Mouse (Mus musculus): ENCODE results near the gene Herc1. TPM values are rescaled to one million over a fixed set of nuclear protein-coding genes. Genes with fewer than 3 reads are reported as not detected.

Gene Herc1
- 27.3 and 30.6 TPM in 2 replicates for polyA plus RNA-seq (2015; fragmentation: Nextera tagmentation; extraction: Ambion mirVana)

DNA sequence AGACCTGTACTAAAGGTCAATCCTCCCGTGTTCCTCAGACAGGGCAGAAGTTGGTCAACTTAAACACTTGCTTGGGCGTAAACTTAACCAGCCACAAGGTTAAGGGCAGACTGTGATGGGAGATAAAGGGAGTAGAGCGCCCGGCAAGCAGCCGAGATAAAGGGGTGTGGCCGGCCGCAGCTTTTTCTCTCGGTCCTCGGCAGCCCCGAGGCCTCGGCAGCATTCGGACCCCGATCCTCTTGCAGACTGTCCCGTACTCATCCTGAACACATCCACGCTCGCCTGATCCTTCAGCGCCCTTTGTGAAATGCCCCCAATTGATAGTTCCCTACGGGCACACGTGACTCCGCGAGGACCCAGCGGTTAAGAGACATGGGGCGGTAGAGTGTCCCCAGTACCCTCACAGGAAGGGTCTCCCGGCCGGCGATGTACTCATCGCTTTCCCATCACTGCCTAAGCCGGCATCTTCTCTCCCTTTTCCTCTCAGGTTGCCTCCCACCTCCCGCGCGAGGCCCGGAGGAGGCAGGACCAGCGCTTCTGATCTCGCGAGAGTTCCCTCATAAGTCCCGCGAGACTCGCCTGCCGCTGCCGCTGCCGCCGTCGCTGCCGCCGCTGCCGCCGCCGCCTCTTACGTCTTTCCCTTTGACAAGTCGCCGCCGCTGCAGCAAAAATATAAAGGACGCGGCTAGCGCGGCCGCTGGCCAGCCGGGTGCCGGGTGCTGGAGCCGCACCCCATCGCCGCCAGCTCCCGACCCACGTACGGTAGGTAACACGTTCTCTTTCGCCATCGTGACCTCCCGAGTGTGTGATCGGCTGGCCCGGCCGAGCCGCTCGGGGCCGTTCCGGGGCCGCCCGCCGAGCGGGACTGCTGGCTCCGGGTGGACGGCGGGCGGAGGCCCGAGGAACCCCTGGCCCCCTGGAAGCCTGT is at the start of gene Herc1:
Gene Herc1 (plus strand): TSS at position 591 of the 928 bp plus-strand sequence.
- Histone ChIP-seq H3K4me2 (peak within 1 kb of the TSS; percentile 86), H3K9me3 (replicated peaks) (no peaks in the 10 kb centered on the region), H3K4me3 (replicated peaks) (peak within 1 kb of the TSS; percentile 95), H3K36me3 (replicated peaks) (peaks cover 6% of the 10 kb centered on the region), H3K27me3 (no peaks in the 10 kb centered on the region), H3K27ac (replicated peaks) (peak within 1 kb of the TSS; percentile 99), H3K4me1 (replicated peaks) (peaks cover 58% of the 10 kb centered on the region), H3K9ac (peak within 1 kb of the TSS; percentile 99)
- under 1% methylated on average over 85 of the region's 85 CpGs for WGBS (ENCODE audit: insufficient replicate concordance)
- peak; percentile 90 for ATAC-seq (ENCODE audit: insufficient read depth)

GRCm38 (mm10) chr9:66304320-66305090 is 45.7 kb upstream of the Herc1 start:
- peak; percentile 25; the same call in 1 of the 2 replicates for ATAC-seq (ENCODE audit: insufficient read depth)

GRCm38 (mm10) chr9:66305121-66306112 is 44.8 kb upstream of the Herc1 start:
- H3K9me3 ChIP-seq (replicated peaks): no peaks in the 10 kb centered on the region
- H3K27ac ChIP-seq (replicated peaks): no peak overlapping the region
- no peak for ATAC-seq (ENCODE audit: insufficient read depth)
- peak overlapping the region; percentile 68 for H3K4me2 ChIP-seq
- peak overlapping the region; percentile 31; the same call in 1 of the 2 replicates for H3K9ac ChIP-seq
- H3K4me1 ChIP-seq (replicated peaks): peaks cover 18% of the 10 kb centered on the region
- H3K27me3 ChIP-seq: no peaks in the 10 kb centered on the region
- peak overlapping the region; percentile 50 for H3K4me3 ChIP-seq (replicated peaks)
- no peaks in the 10 kb centered on the region for H3K36me3 ChIP-seq (replicated peaks)
- 39% methylated on average over 25 of the region's 25 CpGs for WGBS (ENCODE audit: insufficient replicate concordance)

More at GRCm38 (mm10) chr9:66304320-66305090, 45.7 kb upstream of the Herc1 start:
- Histone ChIP-seq H3K4me2 (peak overlapping the region; percentile 68), H3K9ac (no peak overlapping the region), H3K4me1 (replicated peaks) (peaks cover 18% of the 10 kb centered on the region), H3K36me3 (replicated peaks) (no peaks in the 10 kb centered on the region), H3K4me3 (replicated peaks) (peak overlapping the region; percentile 50; the same call in 1 of the 2 replicates), H3K27me3 (no peaks in the 10 kb centered on the region), H3K9me3 (replicated peaks) (no peaks in the 10 kb centered on the region), H3K27ac (replicated peaks) (no peak overlapping the region)
- WGBS (ENCODE audit: insufficient replicate concordance): 71% methylated on average over 3 of the region's 3 CpGs

- 58% methylated on average over 3 of the region's 3 CpGs for WGBS (ENCODE audit: insufficient replicate concordance)
- Histone ChIP-seq H3K4me3 (replicated peaks) (no peak overlapping the region), H3K4me1 (replicated peaks) (peaks cover 18% of the 10 kb centered on the region), H3K4me2 (no peak overlapping the region), H3K27ac (replicated peaks) (no peak overlapping the region), H3K9me3 (replicated peaks) (no peaks in the 10 kb centered on the region), H3K9ac (no peak overlapping the region), H3K27me3 (no peaks in the 10 kb centered on the region), H3K36me3 (replicated peaks) (no peaks in the 10 kb centered on the region)
- no peak for ATAC-seq (ENCODE audit: insufficient read depth)
Measured at GRCm38 (mm10) chr9:66306414-66306813, 43.8 kb upstream of the Herc1 start.

- no peak for ATAC-seq (ENCODE audit: insufficient read depth)
- WGBS (ENCODE audit: insufficient replicate concordance): 10% methylated on average over 2 of the region's 2 CpGs
- no peak overlapping the region for H3K9ac ChIP-seq
- H3K4me3 ChIP-seq (replicated peaks): no peak overlapping the region
- H3K4me2 ChIP-seq: no peak overlapping the region
- no peaks in the 10 kb centered on the region for H3K36me3 ChIP-seq (replicated peaks)
- H3K9me3 ChIP-seq (replicated peaks): no peaks in the 10 kb centered on the region
- H3K4me1 ChIP-seq (replicated peaks): peaks cover 18% of the 10 kb centered on the region
- H3K27ac ChIP-seq (replicated peaks): no peak overlapping the region
- no peaks in the 10 kb centered on the region for H3K27me3 ChIP-seq
Measured at GRCm38 (mm10) chr9:66307341-66307740, 42.9 kb upstream of the Herc1 start.

DNA sequence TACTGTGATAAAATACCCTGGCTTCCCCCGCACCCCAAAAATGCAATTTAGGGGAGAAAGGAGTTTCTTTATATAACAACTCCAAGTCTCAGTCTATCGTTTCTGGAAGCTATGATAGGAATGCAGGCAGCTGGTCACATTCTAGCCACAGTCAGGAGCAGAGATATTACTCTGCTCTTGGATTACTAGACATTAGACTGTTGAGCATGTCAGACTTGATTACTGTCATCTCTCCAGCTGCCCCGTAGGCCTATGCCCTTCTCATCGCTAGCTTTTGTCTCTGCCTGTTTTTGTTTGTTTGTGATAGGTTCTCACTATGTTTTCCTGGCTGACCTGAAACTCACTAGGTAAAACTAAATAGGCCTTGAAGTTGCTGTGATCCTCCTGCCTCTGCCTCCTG is 41.5 kb upstream of the Herc1 start:
- no peak for ATAC-seq (ENCODE audit: insufficient read depth)
- no peak overlapping the region for H3K27ac ChIP-seq (replicated peaks)
- H3K4me1 ChIP-seq (replicated peaks): peaks cover 18% of the 10 kb centered on the region
- WGBS (ENCODE audit: insufficient replicate concordance): 62% methylated on average over 4 of the region's 4 CpGs
- H3K36me3 ChIP-seq (replicated peaks): no peaks in the 10 kb centered on the region
- H3K9ac ChIP-seq: no peak overlapping the region
- H3K4me2 ChIP-seq: no peak overlapping the region
- H3K9me3 ChIP-seq (replicated peaks): no peaks in the 10 kb centered on the region
- H3K27me3 ChIP-seq: no peaks in the 10 kb centered on the region
- no peak overlapping the region for H3K4me3 ChIP-seq (replicated peaks)

DNA sequence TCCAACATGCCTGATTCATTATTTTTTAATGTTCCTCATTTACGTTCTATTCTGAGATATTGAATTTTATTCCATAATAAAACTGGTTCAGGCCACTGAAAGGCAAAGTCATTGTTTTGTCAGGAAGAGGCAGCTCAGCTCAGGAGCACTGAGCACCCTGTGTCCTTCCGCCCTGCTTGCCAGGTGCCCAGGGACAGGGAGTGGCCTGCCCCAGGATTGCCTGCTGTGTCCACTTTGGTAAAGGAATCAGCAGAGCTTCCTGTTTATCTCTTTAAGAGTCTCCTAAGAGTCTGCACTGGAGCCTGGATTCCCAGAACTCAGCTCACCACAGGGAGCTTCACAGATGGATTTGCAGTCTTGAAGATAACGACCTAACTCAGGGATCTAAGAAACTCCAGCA is 38.8 kb upstream of the Herc1 start:
- peaks cover 8% of the 10 kb centered on the region; the same call in 1 of the 2 replicates for H3K27me3 ChIP-seq
- H3K4me1 ChIP-seq (replicated peaks): no peaks in the 10 kb centered on the region
- no peak overlapping the region for H3K27ac ChIP-seq (replicated peaks)
- H3K36me3 ChIP-seq (replicated peaks): no peaks in the 10 kb centered on the region
- ATAC-seq (ENCODE audit: insufficient read depth): no peak
- H3K4me3 ChIP-seq (replicated peaks): no peak overlapping the region
- no peak overlapping the region for H3K9ac ChIP-seq
- no peak overlapping the region for H3K4me2 ChIP-seq
- H3K9me3 ChIP-seq (replicated peaks): no peaks in the 10 kb centered on the region
- 54% methylated on average over 3 of the region's 3 CpGs for WGBS (ENCODE audit: insufficient replicate concordance)

GRCm38 (mm10) chr9:66316603-66317002 is 33.6 kb upstream of the Herc1 start:
- Histone ChIP-seq H3K4me3 (replicated peaks) (no peak overlapping the region), H3K27me3 (peaks cover 11% of the 10 kb centered on the region; the same call in 1 of the 2 replicates), H3K36me3 (replicated peaks) (no peaks in the 10 kb centered on the region), H3K9ac (no peak overlapping the region), H3K4me2 (no peak overlapping the region), H3K27ac (replicated peaks) (no peak overlapping the region), H3K4me1 (replicated peaks) (no peaks in the 10 kb centered on the region), H3K9me3 (replicated peaks) (no peaks in the 10 kb centered on the region)
- WGBS (ENCODE audit: insufficient replicate concordance): 49% methylated on average over 2 of the region's 2 CpGs
- ATAC-seq (ENCODE audit: insufficient read depth): no peak

DNA sequence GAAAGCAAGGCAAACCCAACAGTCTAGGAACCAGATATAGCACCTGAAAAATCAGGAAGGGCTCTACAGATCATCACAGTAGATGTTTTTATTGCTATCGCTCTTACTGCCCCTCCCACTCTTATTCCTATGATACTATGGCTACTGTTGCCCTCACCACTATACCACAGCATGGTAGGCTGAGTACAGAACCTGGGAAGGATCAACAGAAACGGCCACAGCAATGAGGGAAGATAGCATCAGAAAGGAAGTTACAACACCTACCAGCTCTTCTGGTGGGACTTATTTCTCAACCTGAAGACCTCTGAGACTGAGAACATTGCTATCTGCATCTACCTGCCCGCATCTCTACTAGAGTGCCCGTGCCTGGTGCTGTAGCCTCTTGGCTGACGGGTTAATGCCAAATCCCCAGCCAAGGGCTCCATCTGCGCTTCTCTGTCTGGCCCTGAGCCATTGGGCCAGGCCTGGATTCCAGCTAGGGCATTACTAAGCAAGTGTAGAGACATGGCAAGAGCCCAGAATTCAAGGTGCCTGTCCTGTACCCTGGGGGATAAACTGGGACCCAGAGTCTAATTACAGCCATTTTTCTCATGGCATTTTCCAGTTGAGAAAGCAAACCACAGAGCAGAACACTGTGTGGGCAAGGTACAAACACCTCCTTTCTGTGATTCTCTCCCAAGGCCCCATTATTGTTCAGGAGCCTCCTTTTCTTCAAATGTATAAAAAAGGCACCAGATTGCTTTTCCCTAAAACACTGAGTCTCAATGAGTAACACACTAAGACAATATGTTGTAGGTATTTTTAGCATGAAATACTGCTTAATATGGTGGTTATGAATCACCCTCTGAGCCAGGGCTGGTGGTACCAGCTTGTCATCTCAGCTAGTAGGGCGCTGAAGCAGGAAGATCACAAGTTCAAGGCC is 28.0 kb upstream of the Herc1 start:
- WGBS (ENCODE audit: insufficient replicate concordance): 72% methylated on average over 7 of the region's 7 CpGs
- no peaks in the 10 kb centered on the region for H3K36me3 ChIP-seq (replicated peaks)
- H3K27ac ChIP-seq (replicated peaks): no peak overlapping the region
- H3K9ac ChIP-seq: no peak overlapping the region
- H3K4me1 ChIP-seq (replicated peaks): peaks cover 3% of the 10 kb centered on the region; the same call in 1 of the 2 replicates
- ATAC-seq (ENCODE audit: insufficient read depth): no peak
- H3K27me3 ChIP-seq: no peaks in the 10 kb centered on the region
- no peak overlapping the region for H3K4me3 ChIP-seq (replicated peaks)
- H3K9me3 ChIP-seq (replicated peaks): no peaks in the 10 kb centered on the region
- no peak overlapping the region for H3K4me2 ChIP-seq

All from liver, embryonic 15.5 days (tissue).